Mouse (Mus musculus): Measurements from ENCODE around the gene Prdm5. TPM values are rescaled to one million over a fixed set of nuclear protein-coding genes. Genes with fewer than 3 reads are reported as not detected.

Prdm5 gene
- polyA plus RNA-seq, 1 experiment from 2014 or later: 22.0 TPM

DNA sequence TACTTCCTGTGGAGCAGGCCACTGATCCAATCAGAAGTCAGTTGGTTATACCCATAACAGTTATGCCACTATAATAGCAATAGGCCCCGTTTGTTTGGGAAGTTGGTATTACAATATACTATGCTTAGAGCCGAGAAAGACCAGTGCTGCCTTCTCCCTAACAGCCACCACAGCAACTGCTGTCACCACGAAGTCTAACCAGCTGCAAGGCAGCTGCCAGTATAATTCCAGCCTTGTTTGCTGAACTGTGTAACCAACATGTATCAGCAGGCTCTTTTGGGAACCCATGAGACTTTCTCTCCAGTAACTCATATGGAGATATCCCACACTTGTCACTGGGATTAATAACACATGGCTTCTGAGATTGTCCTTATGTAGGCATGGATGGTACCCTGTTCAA lies 19.6 kb downstream of the Prdm5 start:
- no peaks in the 10 kb centered on the region for H3K9me3 ChIP-seq (ENCODE audit: control insufficient read depth, low read length)
- no peak overlapping the region for H3K9ac ChIP-seq (ENCODE audit: low read length)
- no peak overlapping the region for H3K4me2 ChIP-seq (ENCODE audit: low read depth, low read length)
- H3K27me3 ChIP-seq (ENCODE audit: control insufficient read depth, insufficient read depth, low read depth, low read length): no peaks in the 10 kb centered on the region
- no peak overlapping the region for H3K27ac ChIP-seq (ENCODE audit: low read length)
- peaks cover 10% of the 10 kb centered on the region; the same call in 1 of the 2 replicates for H3K36me3 ChIP-seq (ENCODE audit: control insufficient read depth, insufficient read depth, low read length)
- H3K4me1 ChIP-seq (replicated peaks; ENCODE audit: control insufficient read depth, insufficient read depth, low read length): no peaks in the 10 kb centered on the region
- 86% methylated on average over 3 of the region's 3 CpGs for WGBS
- no peak for ATAC-seq (ENCODE audit: low read depth)
- H3K4me3 ChIP-seq (ENCODE audit: low read length): no peak overlapping the region

DNA sequence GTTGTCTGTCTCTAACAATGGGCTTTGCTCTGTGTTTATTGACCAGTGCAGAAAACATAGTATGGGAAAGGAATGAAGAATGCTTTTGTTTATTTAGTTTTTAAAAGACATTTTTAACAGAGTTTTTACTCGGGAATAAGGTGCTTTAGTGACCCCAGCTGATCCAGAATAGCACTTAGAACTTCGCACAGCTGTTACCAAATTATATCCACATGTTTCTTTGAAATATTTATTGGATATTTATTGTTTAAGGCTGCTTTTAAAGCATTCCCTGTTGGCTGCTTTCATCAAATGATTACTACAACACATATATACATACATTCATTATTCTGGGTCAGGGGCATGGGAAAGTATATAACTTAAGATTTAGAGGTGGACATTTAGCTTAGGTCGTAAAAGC lies 32.9 kb downstream of the Prdm5 start:
- ATAC-seq (ENCODE audit: low read depth): no peak
- Histone ChIP-seq H3K4me3 (ENCODE audit: low read length) (no peak overlapping the region), H3K36me3 (ENCODE audit: control insufficient read depth, insufficient read depth, low read length) (no peaks in the 10 kb centered on the region), H3K9ac (ENCODE audit: low read length) (no peak overlapping the region), H3K4me2 (ENCODE audit: low read depth, low read length) (no peak overlapping the region), H3K27ac (ENCODE audit: low read length) (no peak overlapping the region), H3K4me1 (replicated peaks; ENCODE audit: control insufficient read depth, insufficient read depth, low read length) (no peaks in the 10 kb centered on the region), H3K27me3 (ENCODE audit: control insufficient read depth, insufficient read depth, low read depth, low read length) (no peaks in the 10 kb centered on the region), H3K9me3 (ENCODE audit: control insufficient read depth, low read length) (no peaks in the 10 kb centered on the region)
- WGBS: 63% methylated on average over 3 of the region's 3 CpGs

DNA sequence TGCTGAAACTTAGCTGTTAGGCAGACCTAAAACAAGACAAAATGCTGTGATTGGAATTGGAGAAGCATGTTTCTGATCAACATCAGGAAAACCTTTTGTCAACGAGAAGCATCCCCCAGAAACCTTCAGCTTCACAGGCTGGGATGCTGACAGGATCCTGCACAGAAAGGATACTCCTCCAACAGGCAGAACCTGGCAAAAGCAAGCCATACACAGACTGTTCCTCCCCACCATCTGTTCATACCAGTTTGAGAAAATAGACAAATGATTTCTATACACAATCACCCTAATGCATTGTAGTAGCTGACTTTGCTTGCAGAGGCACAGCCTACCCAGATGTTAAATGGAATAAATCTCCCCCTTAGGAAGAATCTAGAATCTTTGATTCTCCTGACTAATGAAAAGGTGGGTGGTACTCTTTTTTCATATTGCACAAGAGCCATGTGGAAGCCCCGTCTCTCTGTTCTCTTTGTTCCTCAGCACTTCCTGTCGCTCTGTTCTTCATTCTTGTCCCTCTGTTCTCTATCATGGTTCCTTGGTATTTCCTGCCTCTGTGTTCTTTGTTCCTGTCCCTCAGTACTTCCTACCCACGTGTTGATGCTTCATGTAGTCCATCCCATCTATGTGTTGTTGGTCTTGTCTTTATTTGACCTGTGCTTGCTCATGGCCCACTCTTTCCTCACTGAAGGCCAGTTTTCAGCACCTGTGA lies 39.4 kb downstream of the Prdm5 start:
- H3K9me3 ChIP-seq (ENCODE audit: control insufficient read depth, low read length): no peaks in the 10 kb centered on the region
- no peaks in the 10 kb centered on the region; the same call in 1 of the 2 replicates for H3K4me1 ChIP-seq (replicated peaks; ENCODE audit: control insufficient read depth, insufficient read depth, low read length)
- no peak overlapping the region for H3K27ac ChIP-seq (ENCODE audit: low read length)
- H3K4me2 ChIP-seq (ENCODE audit: low read depth, low read length): no peak overlapping the region
- no peak for ATAC-seq (ENCODE audit: low read depth)
- H3K4me3 ChIP-seq (ENCODE audit: low read length): no peak overlapping the region
- H3K36me3 ChIP-seq (ENCODE audit: control insufficient read depth, insufficient read depth, low read length): no peaks in the 10 kb centered on the region
- H3K27me3 ChIP-seq (ENCODE audit: control insufficient read depth, insufficient read depth, low read depth, low read length): no peaks in the 10 kb centered on the region
- WGBS: 49% methylated on average over 4 of the region's 4 CpGs
- H3K9ac ChIP-seq (ENCODE audit: low read length): no peak overlapping the region

DNA sequence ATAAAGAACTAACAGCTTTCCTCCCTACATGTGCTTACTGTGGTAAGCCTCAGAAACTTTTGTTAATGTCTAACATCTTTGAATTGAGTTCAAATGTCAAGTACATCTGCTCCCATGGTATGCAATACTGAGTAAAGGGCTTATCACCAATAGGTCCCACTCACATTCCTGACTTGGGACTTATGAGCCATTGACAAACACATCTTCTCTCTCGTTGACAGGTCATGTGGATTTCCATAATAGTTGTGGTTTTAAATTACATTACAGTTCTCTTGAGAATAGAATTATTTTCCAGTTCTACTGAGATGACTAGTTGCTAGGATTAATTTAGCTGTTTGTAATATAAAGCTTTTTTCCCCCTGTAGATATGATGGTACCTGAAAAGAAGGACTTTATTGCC lies 49.9 kb downstream of the Prdm5 start:
- Histone ChIP-seq H3K9me3 (ENCODE audit: control insufficient read depth, low read length) (no peaks in the 10 kb centered on the region; the same call in 1 of the 2 replicates), H3K9ac (ENCODE audit: low read length) (no peak overlapping the region), H3K27ac (ENCODE audit: low read length) (no peak overlapping the region), H3K36me3 (ENCODE audit: control insufficient read depth, insufficient read depth, low read length) (peaks cover 10% of the 10 kb centered on the region), H3K4me1 (replicated peaks; ENCODE audit: control insufficient read depth, insufficient read depth, low read length) (0 out of 2 replicates have a peak, but pooled peaks cover 6% of the 10 kb centered on the region), H3K27me3 (ENCODE audit: control insufficient read depth, insufficient read depth, low read depth, low read length) (no peaks in the 10 kb centered on the region), H3K4me2 (ENCODE audit: low read depth, low read length) (no peak overlapping the region), H3K4me3 (ENCODE audit: low read length) (no peak overlapping the region)
- WGBS: 42% methylated on average over 1 of the region's 1 CpGs
- no peak for ATAC-seq (ENCODE audit: low read depth)

DNA sequence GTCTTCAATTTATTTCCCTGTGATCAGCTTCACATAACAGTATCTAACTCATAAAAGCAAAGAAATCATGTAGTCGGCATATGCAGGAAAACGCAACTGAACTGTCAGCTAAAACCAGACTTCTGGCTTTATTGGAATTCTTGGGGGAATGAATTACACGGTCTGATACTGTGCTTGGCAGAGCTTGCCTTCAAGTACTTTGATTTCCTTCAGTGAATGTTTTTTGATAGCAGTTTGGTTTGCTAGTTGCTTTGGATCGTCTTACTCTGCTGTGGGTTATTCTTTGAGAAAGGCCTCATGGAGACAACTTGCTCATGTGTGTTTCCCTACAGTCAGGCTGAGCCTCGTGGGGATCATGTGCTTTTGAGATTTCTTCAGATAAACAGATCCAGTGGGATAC lies 52.7 kb downstream of the Prdm5 start:
- H3K27ac ChIP-seq (ENCODE audit: low read length): no peak overlapping the region
- H3K9ac ChIP-seq (ENCODE audit: low read length): no peak overlapping the region
- WGBS: 77% methylated on average over 5 of the region's 5 CpGs

DNA sequence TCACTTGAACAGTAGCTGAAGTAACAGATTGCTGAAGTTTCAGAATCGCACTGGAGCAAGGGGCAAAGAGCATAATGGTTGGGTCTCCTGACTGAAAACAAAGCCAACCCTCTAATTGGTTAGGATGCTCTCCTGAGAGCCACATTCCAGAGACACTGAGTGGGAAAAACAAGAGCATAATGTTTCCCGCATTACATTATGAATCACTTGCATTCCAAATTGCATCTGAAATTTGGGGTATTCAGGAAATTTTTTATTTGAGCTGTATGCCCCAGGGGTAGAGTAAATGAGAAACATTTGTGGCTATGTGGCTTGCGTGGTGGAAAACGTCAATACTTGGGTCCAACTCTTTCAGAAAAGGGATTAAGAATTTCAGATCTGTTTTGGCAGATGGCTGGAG lies 55.2 kb downstream of the Prdm5 start:
- ATAC-seq (ENCODE audit: low read depth): no peak
- Histone ChIP-seq H3K9ac (ENCODE audit: low read length) (no peak overlapping the region), H3K9me3 (ENCODE audit: control insufficient read depth, low read length) (no peaks in the 10 kb centered on the region; the same call in 1 of the 2 replicates), H3K36me3 (ENCODE audit: control insufficient read depth, insufficient read depth, low read length) (peaks cover 13% of the 10 kb centered on the region), H3K4me2 (ENCODE audit: low read depth, low read length) (no peak overlapping the region), H3K4me3 (ENCODE audit: low read length) (no peak overlapping the region), H3K27me3 (ENCODE audit: control insufficient read depth, insufficient read depth, low read depth, low read length) (no peaks in the 10 kb centered on the region), H3K27ac (ENCODE audit: low read length) (no peak overlapping the region), H3K4me1 (replicated peaks; ENCODE audit: control insufficient read depth, insufficient read depth, low read length) (no peaks in the 10 kb centered on the region)
- WGBS: 93% methylated on average over 4 of the region's 4 CpGs

More for the DNA sequence above, 52.7 kb downstream of the Prdm5 start:
- no peak for ATAC-seq (ENCODE audit: low read depth)
- Histone ChIP-seq H3K4me1 (replicated peaks; ENCODE audit: control insufficient read depth, insufficient read depth, low read length) (0 out of 2 replicates have a peak, but pooled peaks cover 6% of the 10 kb centered on the region), H3K9me3 (ENCODE audit: control insufficient read depth, low read length) (no peaks in the 10 kb centered on the region; the same call in 1 of the 2 replicates), H3K4me3 (ENCODE audit: low read length) (no peak overlapping the region), H3K36me3 (ENCODE audit: control insufficient read depth, insufficient read depth, low read length) (peaks cover 10% of the 10 kb centered on the region), H3K4me2 (ENCODE audit: low read depth, low read length) (no peak overlapping the region), H3K27me3 (ENCODE audit: control insufficient read depth, insufficient read depth, low read depth, low read length) (no peaks in the 10 kb centered on the region)

DNA sequence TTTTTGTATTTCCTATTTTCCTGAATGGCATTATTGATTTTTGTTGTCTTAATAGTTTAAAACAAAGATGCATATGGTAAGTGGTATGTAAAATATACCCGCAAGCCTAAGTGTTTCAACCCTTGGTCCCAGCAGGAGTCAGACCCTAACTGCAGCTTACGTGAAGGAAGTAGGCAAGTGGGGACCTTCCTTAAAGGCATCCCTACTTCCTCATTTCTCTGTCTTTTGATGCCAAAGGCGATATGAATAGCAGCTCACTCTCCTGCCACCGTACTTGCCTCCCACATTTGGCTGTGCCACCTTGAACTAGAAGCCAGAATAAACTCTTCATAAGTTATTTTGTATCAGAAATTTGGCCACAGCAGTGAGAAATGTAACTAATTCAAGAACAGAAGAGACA lies 63.8 kb downstream of the Prdm5 start:
- no peak for ATAC-seq (ENCODE audit: low read depth)
- no peak overlapping the region for H3K4me2 ChIP-seq (ENCODE audit: low read depth, low read length)
- no peaks in the 10 kb centered on the region for H3K27me3 ChIP-seq (ENCODE audit: control insufficient read depth, insufficient read depth, low read depth, low read length)
- no peak overlapping the region for H3K27ac ChIP-seq (ENCODE audit: low read length)
- H3K9me3 ChIP-seq (ENCODE audit: control insufficient read depth, low read length): no peaks in the 10 kb centered on the region
- H3K36me3 ChIP-seq (ENCODE audit: control insufficient read depth, insufficient read depth, low read length): 0 out of 2 replicates have a peak, but pooled peaks cover 3% of the 10 kb centered on the region
- no peak overlapping the region for H3K4me3 ChIP-seq (ENCODE audit: low read length)
- no peaks in the 10 kb centered on the region for H3K4me1 ChIP-seq (replicated peaks; ENCODE audit: control insufficient read depth, insufficient read depth, low read length)
- H3K9ac ChIP-seq (ENCODE audit: low read length): no peak overlapping the region
- WGBS: 85% methylated on average over 4 of the region's 4 CpGs

DNA sequence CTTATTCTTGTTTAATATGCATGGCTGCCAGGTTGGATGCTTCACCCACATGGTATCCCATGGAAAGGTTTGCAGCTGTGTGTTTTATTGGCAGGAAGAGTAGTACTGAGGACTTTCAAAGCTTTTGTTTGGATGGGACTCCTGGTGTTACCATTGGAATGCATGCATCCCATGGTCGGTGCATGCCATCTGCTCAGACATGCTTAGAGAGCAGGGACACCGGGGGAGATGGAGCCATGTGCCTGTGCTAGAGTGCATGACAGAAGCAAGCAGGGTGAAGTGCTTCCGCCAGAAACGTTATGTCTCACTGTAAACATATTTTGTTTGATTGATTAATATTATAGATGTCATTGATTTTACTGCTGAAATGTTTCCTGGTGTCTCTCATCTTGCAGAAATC lies 70.3 kb downstream of the Prdm5 start:
- Histone ChIP-seq H3K9ac (ENCODE audit: low read length) (no peak overlapping the region), H3K4me1 (replicated peaks; ENCODE audit: control insufficient read depth, insufficient read depth, low read length) (no peaks in the 10 kb centered on the region), H3K4me3 (ENCODE audit: low read length) (no peak overlapping the region), H3K27ac (ENCODE audit: low read length) (no peak overlapping the region), H3K4me2 (ENCODE audit: low read depth, low read length) (no peak overlapping the region), H3K27me3 (ENCODE audit: control insufficient read depth, insufficient read depth, low read depth, low read length) (no peaks in the 10 kb centered on the region), H3K36me3 (ENCODE audit: control insufficient read depth, insufficient read depth, low read length) (no peaks in the 10 kb centered on the region), H3K9me3 (ENCODE audit: control insufficient read depth, low read length) (no peaks in the 10 kb centered on the region)
- ATAC-seq (ENCODE audit: low read depth): no peak
- WGBS: 58% methylated on average over 4 of the region's 4 CpGs

DNA sequence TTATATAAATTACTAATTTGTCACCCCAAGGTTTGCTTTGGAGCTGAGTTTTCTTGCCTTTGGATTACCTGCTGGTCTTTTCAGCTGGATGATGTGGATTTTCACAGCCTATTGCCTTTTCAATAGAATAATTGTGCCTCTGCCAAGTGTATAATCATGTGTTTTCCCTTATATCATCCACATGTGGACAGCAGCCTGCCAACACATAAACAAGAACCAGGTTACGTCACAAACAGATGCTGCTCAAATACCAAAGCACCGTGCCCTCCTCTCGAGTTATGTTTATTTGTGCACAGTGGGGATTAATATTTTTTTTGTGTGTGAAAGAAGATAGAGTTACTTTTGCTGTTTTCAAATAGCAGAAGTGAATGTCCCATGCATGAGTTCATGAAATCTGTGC lies 70.9 kb downstream of the Prdm5 start:
- Histone ChIP-seq H3K27me3 (ENCODE audit: control insufficient read depth, insufficient read depth, low read depth, low read length) (no peaks in the 10 kb centered on the region), H3K9ac (ENCODE audit: low read length) (no peak overlapping the region), H3K27ac (ENCODE audit: low read length) (no peak overlapping the region), H3K4me3 (ENCODE audit: low read length) (no peak overlapping the region), H3K4me2 (ENCODE audit: low read depth, low read length) (no peak overlapping the region), H3K4me1 (replicated peaks; ENCODE audit: control insufficient read depth, insufficient read depth, low read length) (no peaks in the 10 kb centered on the region), H3K9me3 (ENCODE audit: control insufficient read depth, low read length) (no peaks in the 10 kb centered on the region), H3K36me3 (ENCODE audit: control insufficient read depth, insufficient read depth, low read length) (no peaks in the 10 kb centered on the region)
- ATAC-seq (ENCODE audit: low read depth): no peak
- 47% methylated on average over 3 of the region's 3 CpGs for WGBS
